Mouse (Mus musculus) limb, embryonic 15.5 days (tissue): ENCODE data around the gene Plcd1. TPM values are rescaled to one million over a fixed set of nuclear protein-coding genes. Genes with fewer than 3 reads are reported as not detected.

Experiments used
- ATAC-seq: fragments of 200-750 bp; cut with Nextera tagmentation; 2 replicates; pipeline ENCODE4 v1.8.0; 2017; ENCODE audit warnings: low read depth, moderate TSS enrichment; ENCODE audit not compliant: insufficient number of reproducible peaks, low FRiP score, low TSS enrichment
- H3K27ac ChIP-seq: fragments of 300-500 bp; sonication (generic); 2 replicates; pipeline ENCODE4 v1.5.1; 2015; ENCODE audit warnings: moderate library complexity, mild to moderate bottlenecking, inconsistent platforms
- H3K27me3 ChIP-seq: fragments of 300-500 bp; sonication (generic); 2 replicates; pipeline ENCODE4 v1.6.1; 2015; ENCODE audit warnings: inconsistent platforms
- H3K36me3 ChIP-seq: fragments of 300-500 bp; sonication (generic); 2 replicates; pipeline ENCODE4 v1.6.1; 2015; ENCODE audit warnings: inconsistent platforms
- H3K4me1 ChIP-seq: fragments of 300-500 bp; sonication (generic); 2 replicates; pipeline ENCODE4 v1.6.1; 2015; ENCODE audit warnings: inconsistent platforms
- H3K4me2 ChIP-seq: fragments of 300-500 bp; sonication (generic); 2 replicates; pipeline ENCODE4 v1.6.1; 2015; ENCODE audit warnings: mild to moderate bottlenecking, inconsistent platforms
- H3K4me3 ChIP-seq: fragments of 300-500 bp; sonication (generic); 2 replicates; pipeline ENCODE4 v1.5.1; 2015; ENCODE audit warnings: mild to moderate bottlenecking, inconsistent platforms
- H3K9ac ChIP-seq: fragments of 300-500 bp; sonication (generic); 2 replicates; pipeline ENCODE4 v1.6.1; 2015; ENCODE audit warnings: inconsistent platforms
- H3K9me3 ChIP-seq: fragments of 300-500 bp; sonication (generic); 2 replicates; pipeline ENCODE4 v1.6.1; 2016; ENCODE audit warnings: inconsistent platforms
- WGBS: fragments of 180-500 bp; shearing (Covaris S2); methylation state at CpG from one replicate; pipeline ENCODE4 v1.1.7; 2015; 5-methylcytosine and 5-hydroxymethylcytosine counted together
- microRNA-seq: library from miRNA; unstranded; fragments of <30 nt; microRNA quantifications from one replicate; pipeline ENCODE4, GENCODE M21; 2016
- polyA plus RNA-seq: library from polyadenylated mRNA; unstranded; fragments of >200 nt; fragmentation: Nextera tagmentation; extraction: Ambion mirVana; gene quantifications from 2 replicates; pipeline ENCODE4 v1.2.1, GENCODE M21; 2015

Gene Plcd1
- polyA plus RNA-seq, 1 experiment from 2014 or later: 55.5 TPM

- Histone ChIP-seq H3K4me3 (no peak overlapping the region), H3K36me3 (peaks cover 24% of the 10 kb centered on the region), H3K9me3 (no peaks in the 10 kb centered on the region), H3K4me1 (peaks cover 40% of the 10 kb centered on the region), H3K27ac (no peak overlapping the region), H3K27me3 (no peaks in the 10 kb centered on the region), H3K4me2 (no peak overlapping the region), H3K9ac (no peak overlapping the region)
- 92% methylated on average over 27 of the region's 27 CpGs for WGBS
- no peak for ATAC-seq
Measured at GRCm38 (mm10) chr9:119028226-119029195, 64.8 kb downstream of the Plcd1 start.

- Histone ChIP-seq H3K9ac (no peak overlapping the region), H3K4me2 (no peak overlapping the region), H3K36me3 (peaks cover 24% of the 10 kb centered on the region), H3K4me3 (no peak overlapping the region), H3K4me1 (peaks cover 28% of the 10 kb centered on the region), H3K9me3 (no peaks in the 10 kb centered on the region), H3K27ac (no peak overlapping the region), H3K27me3 (no peaks in the 10 kb centered on the region)
- ATAC-seq: no peak
- WGBS: 93% methylated on average over 7 of the region's 7 CpGs
Measured at GRCm38 (mm10) chr9:119027337-119027736, 66.0 kb downstream of the Plcd1 start.

GRCm38 (mm10) chr9:119025832-119026331 is 67.4 kb downstream of the Plcd1 start:
- H3K4me1 ChIP-seq: peaks cover 13% of the 10 kb centered on the region
- no peak overlapping the region for H3K4me2 ChIP-seq
- H3K9ac ChIP-seq: no peak overlapping the region
- no peaks in the 10 kb centered on the region for H3K27me3 ChIP-seq
- 72% methylated on average over 7 of the region's 7 CpGs for WGBS
- H3K4me3 ChIP-seq: no peak overlapping the region
- H3K27ac ChIP-seq: no peak overlapping the region
- peaks cover 29% of the 10 kb centered on the region for H3K36me3 ChIP-seq
- H3K9me3 ChIP-seq: no peaks in the 10 kb centered on the region
- no peak for ATAC-seq

GRCm38 (mm10) chr9:119025263-119025662 is 68.0 kb downstream of the Plcd1 start:
- Histone ChIP-seq H3K36me3 (peaks cover 34% of the 10 kb centered on the region), H3K4me2 (no peak overlapping the region), H3K27ac (peak overlapping the region; percentile 38; the same call in 1 of the 2 replicates), H3K4me3 (no peak overlapping the region), H3K27me3 (no peaks in the 10 kb centered on the region), H3K4me1 (peaks cover 13% of the 10 kb centered on the region), H3K9me3 (no peaks in the 10 kb centered on the region), H3K9ac (no peak overlapping the region)
- 46% methylated on average over 6 of the region's 6 CpGs for WGBS
- no peak for ATAC-seq

- 66% methylated on average over 7 of the region's 7 CpGs for WGBS
- H3K9ac ChIP-seq: no peak overlapping the region
- ATAC-seq: no peak
Measured at GRCm38 (mm10) chr9:119021731-119022130, 71.6 kb downstream of the Plcd1 start.

More at GRCm38 (mm10) chr9:119021731-119022130, 71.6 kb downstream of the Plcd1 start:
- Histone ChIP-seq H3K4me2 (no peak overlapping the region), H3K27ac (no peak overlapping the region), H3K4me1 (peaks cover 14% of the 10 kb centered on the region), H3K9me3 (no peaks in the 10 kb centered on the region), H3K27me3 (no peaks in the 10 kb centered on the region), H3K4me3 (no peak overlapping the region), H3K36me3 (peaks cover 46% of the 10 kb centered on the region)

Small RNA genes within 50 kb of the gene (microRNA-seq; reads per million reads assigned to microRNA genes)
- 11.0 reads per million, percentile 27 among the genes with 10 or more reads in this experiment for gene Mir26a-1

Other genes starting within 250 kb of the Plcd1 start
- gene Ctdspl, start 167.0 kb downstream of the Plcd1 start, polyA plus RNA-seq: 17.0 and 19.2 TPM in 2 replicates
- gene Vill, start 40.7 kb downstream of the Plcd1 start, polyA plus RNA-seq: 19.0 and 19.7 TPM in 2 replicates
- gene Dlec1, start 9.0 kb upstream of the Plcd1 start, polyA plus RNA-seq: 0.38 and 0.46 TPM in 2 replicates
- 1.7 and 2.4 TPM in 2 replicates for gene Acaa1b, start 63.6 kb upstream of the Plcd1 start, polyA plus RNA-seq
- not detected in 2 replicates for gene Gm47289, start 65.7 kb upstream of the Plcd1 start, polyA plus RNA-seq
- gene Slc22a13, start 115.6 kb upstream of the Plcd1 start, polyA plus RNA-seq: not detected in 2 replicates
- 9.4 and 11.5 TPM in 2 replicates for gene Oxsr1, start 228.9 kb upstream of the Plcd1 start, polyA plus RNA-seq
- gene Acaa1a, start 246.2 kb upstream of the Plcd1 start, polyA plus RNA-seq: 112 and 121 TPM in 2 replicates
- 32.7 and 38.2 TPM in 2 replicates for gene Myd88, start 247.9 kb upstream of the Plcd1 start, polyA plus RNA-seq